In the genomic region with DNA sequence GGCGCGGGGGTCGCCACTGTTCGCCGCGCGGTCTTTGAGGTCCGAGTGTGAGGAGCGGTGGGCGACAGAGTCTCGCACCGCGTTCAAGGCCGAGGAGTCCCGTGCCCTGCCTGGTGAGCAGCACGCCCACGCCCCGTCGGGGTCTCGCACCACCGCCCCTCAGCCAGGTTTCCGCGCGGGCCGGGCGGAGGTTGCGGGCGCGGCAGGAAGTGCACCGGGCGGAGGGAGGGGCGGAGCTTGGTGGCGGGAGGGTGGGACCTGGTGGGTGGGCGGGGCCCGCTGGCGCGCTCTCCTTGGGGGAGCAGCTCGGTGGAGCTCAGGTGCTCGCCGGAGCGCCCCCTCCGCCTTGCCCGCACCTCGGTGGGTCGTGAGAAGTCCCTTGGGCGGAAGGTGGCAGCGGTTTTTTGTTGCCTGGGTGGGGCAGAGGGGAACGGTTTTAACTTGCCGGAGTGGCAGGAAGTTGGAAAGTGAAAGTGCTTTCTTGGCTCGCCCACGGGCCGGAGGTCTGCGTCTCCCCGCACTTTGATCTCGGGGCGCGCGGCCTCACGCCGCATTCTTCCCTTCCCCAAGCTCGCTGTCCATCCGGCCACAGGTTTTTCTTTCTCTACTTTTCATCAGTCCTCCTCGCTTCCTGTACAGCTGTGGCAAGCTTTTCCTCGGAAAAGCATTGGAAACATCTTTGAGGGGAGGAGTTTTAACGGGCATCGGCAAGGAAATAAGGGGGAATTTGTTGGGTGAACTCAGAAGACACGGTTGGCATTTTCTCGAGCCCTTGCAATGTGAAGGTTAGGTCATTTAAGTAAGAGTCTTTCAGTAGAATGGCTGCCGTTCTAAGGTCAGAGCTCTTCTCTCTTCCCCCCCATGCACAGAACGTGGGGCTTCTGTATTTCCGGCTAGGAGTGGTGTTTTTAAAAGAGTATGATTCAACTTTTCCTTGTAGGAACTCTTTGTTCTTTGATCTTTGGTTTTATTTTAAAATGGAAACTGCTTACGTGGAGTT, we compare ENCODE assay signal across 8 mouse cellular contexts. TPM values are rescaled to one million over a fixed set of nuclear protein-coding genes. Genes with fewer than 3 reads are reported as not detected.
DNase-seq lines count a peak whose midpoint lies in the region; ATAC-seq and TF ChIP-seq lines count a peak whose summit lies in the region.

No protein-coding gene starts in this region.

- H3K27me3 ChIP-seq in G1E (ENCODE audit: insufficient read depth, low read length): no peaks in the 10 kb centered on the region
- no peaks in the 10 kb centered on the region for H3K27me3 ChIP-seq in forebrain, embryonic 15.5 days
- H3K27me3 ChIP-seq in neural tube, embryonic 15.5 days (replicated peaks): no peaks in the 10 kb centered on the region

- no peaks in the 10 kb centered on the region for H3K9me3 ChIP-seq in G1E (replicated peaks)
- no peaks in the 10 kb centered on the region for H3K9me3 ChIP-seq in forebrain, embryonic 15.5 days
- no peaks in the 10 kb centered on the region for H3K9me3 ChIP-seq in neural tube, embryonic 15.5 days (replicated peaks)

- peak; percentile 38 for ATAC-seq in G1E (ENCODE audit: extremely low read depth, insufficient number of reproducible peaks, low FRiP score, poor library complexity, severe bottlenecking)
- peak; percentile 91 for ATAC-seq in forebrain, embryonic 15.5 days (replicated peaks)
- peak; percentile 95 for ATAC-seq in neural tube, embryonic 15.5 days (ENCODE audit: low FRiP score)

- no peak for TF ChIP-seq CTCF in G1E (IDR thresholded peaks at IDR 0.05; ENCODE audit: low read depth, low read length)
- TF ChIP-seq CTCF in layer of hippocampus, adult 2 months (conservative IDR thresholded peaks at IDR 0.05): peak; percentile 56
- no peak for TF ChIP-seq CTCF in lung, adult 2 months (IDR thresholded peaks at IDR 0.05; ENCODE audit: insufficient read depth, low read length)

- peaks cover 51% of the 10 kb centered on the region for H3K4me1 ChIP-seq in G1E (ENCODE audit: insufficient read depth, low read depth, low read length)
- H3K4me1 ChIP-seq in forebrain, embryonic 15.5 days: peaks cover 23% of the 10 kb centered on the region
- H3K4me1 ChIP-seq in lung, adult 2 months (ENCODE audit: control insufficient read depth, insufficient read depth, low read length): peaks cover 26% of the 10 kb centered on the region
- H3K4me1 ChIP-seq in neural tube, embryonic 15.5 days: peaks cover 30% of the 10 kb centered on the region

- H3K4me2 ChIP-seq in forebrain, embryonic 15.5 days (replicated peaks): peak overlapping the region; percentile 63
- H3K4me2 ChIP-seq in neural tube, embryonic 15.5 days: peak overlapping the region; percentile 63

- TF ChIP-seq POLR2A in lung, adult 2 months (IDR thresholded peaks at IDR 0.05; ENCODE audit: borderline replicate concordance, extremely low read depth, low read depth, low read length): peak; percentile 9

- WGBS in forebrain, embryonic 15.5 days: under 1% methylated on average over 60 of the region's 72 CpGs
- WGBS in lung, adult 2 months: under 1% methylated on average over 71 of the region's 72 CpGs
- under 1% methylated on average over 70 of the region's 72 CpGs for WGBS in neural tube, embryonic 15.5 days

- DNase-seq in G1E (ENCODE audit: low spot score): peak; percentile 97
- peak; percentile 72 for DNase-seq in cerebellum, adult 11-12 months
- peak; percentile 89 to 94 for DNase-seq in heart, postnatal 36 days
- peak; percentile 76 to 77 for DNase-seq in layer of hippocampus, adult 2 months (ENCODE audit: low spot score in 2 of 2)
- peak; percentile 88 for DNase-seq in lung, adult 2 months
- peak; percentile 95 for DNase-seq in testis, postnatal 10 days (ENCODE audit: low spot score)

- peak overlapping the region; percentile 90 for H3K9ac ChIP-seq in forebrain, embryonic 15.5 days (replicated peaks)
- peak overlapping the region; percentile 85 for H3K9ac ChIP-seq in neural tube, embryonic 15.5 days (replicated peaks)

- H3K4me3 ChIP-seq in G1E (ENCODE audit: low read depth, low read length): peak overlapping the region; percentile 81
- peak overlapping the region; percentile 78 for H3K4me3 ChIP-seq in forebrain, embryonic 15.5 days
- peak overlapping the region; percentile 94 for H3K4me3 ChIP-seq in layer of hippocampus, adult 2 months
- H3K4me3 ChIP-seq in lung, adult 2 months (replicated peaks; ENCODE audit: extremely low read depth, low read depth, low read length): peak overlapping the region; percentile 100
- H3K4me3 ChIP-seq in neural tube, embryonic 15.5 days (replicated peaks): peak overlapping the region; percentile 68

- intact Hi-C loops in heart, postnatal 36 days (cut with DNase I): loop anchor here (1.0 to 10.0 kb wide), 2 partner anchors 32 to 307 kb away; a partner anchor contains a TSS

- H3K36me3 ChIP-seq in G1E (replicated peaks): peaks cover 25% of the 10 kb centered on the region
- H3K36me3 ChIP-seq in forebrain, embryonic 15.5 days: no peaks in the 10 kb centered on the region
- no peaks in the 10 kb centered on the region for H3K36me3 ChIP-seq in neural tube, embryonic 15.5 days

- peak overlapping the region; percentile 97 for H3K27ac ChIP-seq in forebrain, embryonic 15.5 days (replicated peaks)
- peak overlapping the region; percentile 94 for H3K27ac ChIP-seq in layer of hippocampus, adult 2 months
- peak overlapping the region; percentile 99 for H3K27ac ChIP-seq in neural tube, embryonic 15.5 days (replicated peaks)

RNA-seq across cellular contexts. Expression of a gene that starts 0.7 kb away (rescaled TPM):
- total RNA-seq in G1E (2014; fragmentation: Nextera tagmentation): 166 and 187 TPM in 2 replicates
- 67.4 and 83.2 TPM in 2 replicates for total RNA-seq in G1E (2017)
- polyA plus RNA-seq in G1E (2012): 4.1 and 5.1 TPM in 2 replicates
- 12.0 and 14.6 TPM in 2 replicates for polyA plus RNA-seq in forebrain, embryonic 15.5 days (2015; fragmentation: Nextera tagmentation; extraction: Ambion mirVana)
- 10 to 100 TPM; 91.5 to 91.8 TPM for total RNA-seq in heart, postnatal 36 days (2021)
- 10 to 100 TPM; 51.8 to 59.2 TPM for total RNA-seq in layer of hippocampus, adult 2 months (2021)
- 27.0 and 39.9 TPM in 2 replicates for polyA plus RNA-seq in lung, adult 2 months (2012; rRNA removed)
- 8.0 and 15.4 TPM in 2 replicates for polyA plus RNA-seq in neural tube, embryonic 15.5 days (2015; fragmentation: Nextera tagmentation; extraction: Ambion mirVana)

RNA-seq across cellular contexts. Expression of a gene that starts 45.4 kb away (rescaled TPM):
- total RNA-seq in G1E (2014; fragmentation: Nextera tagmentation) (36.9 and 48.1 TPM in 2 replicates), G1E (2017) (51.4 and 56.6 TPM in 2 replicates)
- 12.3 and 14.4 TPM in 2 replicates for polyA plus RNA-seq in G1E (2012)
- polyA plus RNA-seq in forebrain, embryonic 15.5 days (2015; fragmentation: Nextera tagmentation; extraction: Ambion mirVana): 1.8 and 2.4 TPM in 2 replicates
- 1 to 10 TPM; 4.2 to 4.3 TPM for total RNA-seq in heart, postnatal 36 days (2021)
- total RNA-seq in layer of hippocampus, adult 2 months (2021): under 1 TPM; 0.41 to 0.64 TPM
- polyA plus RNA-seq in lung, adult 2 months (2012; rRNA removed): 14.0 and 14.2 TPM in 2 replicates
- polyA plus RNA-seq in neural tube, embryonic 15.5 days (2015; fragmentation: Nextera tagmentation; extraction: Ambion mirVana): 2.0 and 3.0 TPM in 2 replicates

RNA-seq across cellular contexts. Expression of a gene that starts 59.7 kb away (rescaled TPM):
- total RNA-seq in G1E (2014; fragmentation: Nextera tagmentation) (not detected in 2 replicates), G1E (2017) (0.70 and 1.0 TPM in 2 replicates)
- not detected in 2 replicates for polyA plus RNA-seq in G1E (2012)
- polyA plus RNA-seq in forebrain, embryonic 15.5 days (2015; fragmentation: Nextera tagmentation; extraction: Ambion mirVana): 8.8 and 8.9 TPM in 2 replicates
- 1 to 10 TPM; 1.4 to 2.3 TPM for total RNA-seq in heart, postnatal 36 days (2021)
- total RNA-seq in layer of hippocampus, adult 2 months (2021): 10 to 100 TPM; 73.9 to 77.9 TPM
- polyA plus RNA-seq in lung, adult 2 months (2012; rRNA removed): 5.0 and 6.1 TPM in 2 replicates
- polyA plus RNA-seq in neural tube, embryonic 15.5 days (2015; fragmentation: Nextera tagmentation; extraction: Ambion mirVana): 7.8 TPM in 2 replicates

Comparison
In these comparisons a context has a peak if more than half of its experiments do, and no peak if none do; other contexts are left out.
1. Peak in every context shown above with its lines: DNase-seq, ATAC-seq, H3K4me3 ChIP-seq and H3K27ac ChIP-seq.
2. ATAC-seq: peak in every context shown above with its lines; median percentile 95 in neural tube, embryonic 15.5 days; 91 in forebrain, embryonic 15.5 days; 38 in G1E.